Mouse (Mus musculus) adipocyte (in vitro differentiated cells): ENCODE results near the gene 4921517D22Rik.
"Not testable (repeated sequence)": the region's sequence is repeated elsewhere in the genome, so short reads cannot be mapped to it uniquely, and the experiment has no call there.

ENCODE experiments used
- DNase-seq: peaks from one replicate; pipeline ENCODE4 v3.0.0-alpha.2; 2016; ENCODE audit warnings: low spot score

4921517D22Rik gene

DNA sequence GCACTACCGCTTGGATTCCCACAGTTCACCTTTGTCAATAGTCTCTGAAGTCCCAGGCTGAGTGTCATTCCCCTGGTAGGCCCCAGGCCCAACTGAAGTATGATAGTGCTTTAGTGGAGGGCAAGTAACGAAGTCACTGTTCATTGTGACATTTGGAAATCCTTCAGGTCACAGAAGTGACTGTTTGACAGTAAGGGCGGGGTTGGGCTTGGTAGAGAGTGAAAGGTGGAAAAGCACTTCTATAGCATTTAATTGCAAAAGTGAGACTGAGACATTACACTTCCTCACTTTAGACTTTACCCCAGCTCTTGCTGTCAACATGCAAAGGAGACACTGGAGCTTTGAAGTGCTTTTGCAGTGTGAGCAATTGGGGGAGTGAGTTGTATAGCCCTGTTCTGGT, at the start of gene 4921517D22Rik:
Gene 4921517D22Rik, minus strand, starts transcription at position 101 of the 400 bp plus-strand sequence.
- no peak for DNase-seq

DNA sequence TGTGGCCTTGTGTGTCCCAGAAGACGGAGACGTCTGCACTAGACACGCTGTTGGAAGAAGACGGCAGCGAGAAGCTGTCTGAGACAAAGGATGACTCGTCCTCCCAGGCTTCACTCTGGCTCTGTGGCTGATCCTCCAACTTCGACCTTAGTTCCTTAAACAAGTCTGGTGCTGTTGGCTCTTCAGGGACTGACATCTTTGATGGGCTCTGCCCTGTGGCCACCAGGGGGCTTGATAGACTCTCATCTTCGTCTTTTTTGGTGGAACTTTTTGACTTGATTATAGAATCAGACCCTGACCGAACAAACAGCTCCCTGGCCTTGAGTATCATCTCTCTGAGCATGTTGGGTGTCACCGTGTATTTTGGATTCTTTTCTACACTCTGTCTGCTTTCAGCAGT, 47.8 kb upstream of the 4921517D22Rik start:
- DNase-seq: no peak

DNA sequence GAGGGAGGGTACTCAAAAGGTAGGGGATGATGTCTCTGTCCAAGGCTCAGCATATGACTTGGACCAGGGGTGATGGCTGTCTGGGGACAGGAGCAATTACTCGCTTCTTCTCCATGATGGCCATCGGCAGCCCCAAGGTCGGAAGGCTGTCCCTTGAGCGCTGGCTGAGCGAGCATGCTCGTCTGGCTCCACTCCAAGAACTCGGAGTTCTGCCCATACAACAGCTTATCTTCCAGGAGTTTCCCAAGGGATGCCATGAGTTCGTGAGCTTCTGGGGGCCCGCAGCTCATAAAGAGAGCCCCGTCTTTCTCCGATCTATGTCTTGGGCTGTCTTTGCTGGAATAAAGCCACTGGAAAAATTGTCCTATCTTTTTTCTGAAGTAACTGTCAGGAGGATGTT, 47.2 kb upstream of the 4921517D22Rik start:
- DNase-seq: no peak

GRCm38 (mm10) chr13:59739397-59739796, 45.5 kb upstream of the 4921517D22Rik start:
- no peak for DNase-seq

- DNase-seq: no peak
Measured at GRCm38 (mm10) chr13:59738455-59738854, 44.5 kb upstream of the 4921517D22Rik start.

GRCm38 (mm10) chr13:59735190-59735589, 41.3 kb upstream of the 4921517D22Rik start:
- DNase-seq: peak; percentile 18

DNA sequence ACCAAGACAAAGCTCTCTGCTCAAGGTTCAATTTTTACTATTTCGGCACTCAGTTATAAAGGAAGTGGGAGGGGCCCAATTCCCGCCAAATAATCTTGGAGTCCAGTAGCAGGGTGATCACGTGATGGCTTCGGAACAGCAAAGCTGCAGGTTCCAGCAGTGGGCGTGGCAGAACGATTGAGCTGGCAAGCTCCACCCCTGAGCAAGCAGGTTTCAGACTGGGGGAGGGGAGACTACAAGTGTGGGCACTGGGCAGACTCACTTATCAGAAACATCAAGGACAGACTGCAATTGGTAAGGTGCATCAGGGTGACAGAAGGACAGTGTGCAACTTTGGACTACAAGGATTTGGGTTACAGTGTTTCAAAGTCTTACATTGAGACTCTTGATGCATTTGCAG, 40.4 kb upstream of the 4921517D22Rik start:
- not testable (repeated sequence) for DNase-seq

DNA sequence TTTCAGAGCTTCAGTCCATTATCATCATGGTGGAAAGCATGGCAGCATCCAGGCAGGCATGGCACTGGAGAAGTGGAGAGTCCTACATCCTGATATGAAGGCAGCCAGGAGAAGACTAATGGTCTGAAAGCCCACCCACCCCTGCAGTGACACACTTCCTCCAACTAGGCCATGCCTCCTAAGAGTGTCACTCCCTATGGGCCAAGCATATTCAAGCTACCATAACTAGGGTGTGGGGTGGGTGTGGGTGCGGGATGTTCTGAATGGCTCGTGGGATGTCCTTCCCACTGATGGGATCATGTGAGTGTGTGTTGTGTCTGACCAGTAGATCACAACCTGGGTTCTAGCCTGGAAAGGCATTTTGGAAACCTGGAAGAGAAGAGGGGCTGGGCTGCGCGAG, 40.0 kb upstream of the 4921517D22Rik start:
- DNase-seq: no peak

DNA sequence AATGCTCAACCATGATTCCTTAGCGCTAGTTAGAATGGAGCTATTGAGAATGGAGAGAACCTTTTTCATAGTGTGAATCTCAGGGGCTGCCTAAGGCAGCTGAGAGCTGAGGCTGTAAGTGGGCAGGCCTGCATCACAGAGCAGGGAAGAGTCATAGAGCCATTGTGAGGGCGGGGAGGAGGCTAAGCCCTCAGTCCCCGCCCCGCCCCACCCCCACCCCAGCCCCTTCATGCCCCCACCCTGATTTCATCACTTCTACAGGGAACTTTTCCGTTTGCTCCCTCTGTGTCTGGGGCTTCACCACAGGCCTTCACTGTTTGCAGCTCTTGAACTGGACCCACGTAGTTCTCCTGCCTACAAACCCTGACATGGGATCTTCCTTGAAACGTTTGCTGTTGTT, 37.7 kb upstream of the 4921517D22Rik start, which contains the start of gene Spata31d1d:
Gene Spata31d1d, minus strand, starts transcription at position 101 of the 400 bp plus-strand sequence.
- no peak for DNase-seq

GRCm38 (mm10) chr13:59728378-59729093, 34.6 kb upstream of the 4921517D22Rik start:
- DNase-seq: peak; percentile 70

- no peak for DNase-seq
Measured at GRCm38 (mm10) chr13:59726139-59726867, 32.4 kb upstream of the 4921517D22Rik start.

- not testable (repeated sequence) for DNase-seq
Measured at GRCm38 (mm10) chr13:59722089-59722488, 28.2 kb upstream of the 4921517D22Rik start.

GRCm38 (mm10) chr13:59719475-59719874, 25.6 kb upstream of the 4921517D22Rik start:
- no peak for DNase-seq

- DNase-seq: not testable (repeated sequence)
Measured at GRCm38 (mm10) chr13:59718857-59719440, 25.0 kb upstream of the 4921517D22Rik start.

GRCm38 (mm10) chr13:59713710-59714109, 19.8 kb upstream of the 4921517D22Rik start:
- no peak for DNase-seq

GRCm38 (mm10) chr13:59711984-59712383, 18.1 kb upstream of the 4921517D22Rik start, which contains the start of gene Spata31d1b:
Spata31d1b (plus strand) TSS chr13:59712284.
- not testable (repeated sequence) for DNase-seq

DNA sequence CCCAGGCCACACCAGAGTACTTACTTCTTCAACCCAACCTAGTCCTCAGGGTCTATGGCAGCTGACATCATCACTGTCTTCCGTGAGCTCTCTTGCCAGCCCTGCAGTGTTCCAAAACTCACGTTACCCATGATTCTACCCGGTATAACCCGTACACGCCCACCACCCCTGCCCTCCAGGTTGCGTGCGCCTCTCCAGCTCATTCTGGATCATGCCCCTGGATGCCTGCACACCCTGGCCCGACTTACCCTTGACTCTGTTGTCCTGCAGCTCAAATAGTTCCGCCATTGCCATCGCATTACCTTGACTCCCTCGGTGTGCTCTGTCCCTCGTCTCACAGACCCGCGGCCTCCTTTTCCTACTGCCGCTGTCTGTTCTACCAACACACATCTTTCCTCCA, 16.3 kb upstream of the 4921517D22Rik start, which contains the start of gene Spata31d1a:
Gene Spata31d1a, minus strand, starts transcription at position 101 of the 400 bp plus-strand sequence.
- DNase-seq: no peak

GRCm38 (mm10) chr13:59704562-59704961, 10.7 kb upstream of the 4921517D22Rik start:
- no peak for DNase-seq

- DNase-seq: no peak
Measured at GRCm38 (mm10) chr13:59703514-59703913, 9.6 kb upstream of the 4921517D22Rik start.

DNA sequence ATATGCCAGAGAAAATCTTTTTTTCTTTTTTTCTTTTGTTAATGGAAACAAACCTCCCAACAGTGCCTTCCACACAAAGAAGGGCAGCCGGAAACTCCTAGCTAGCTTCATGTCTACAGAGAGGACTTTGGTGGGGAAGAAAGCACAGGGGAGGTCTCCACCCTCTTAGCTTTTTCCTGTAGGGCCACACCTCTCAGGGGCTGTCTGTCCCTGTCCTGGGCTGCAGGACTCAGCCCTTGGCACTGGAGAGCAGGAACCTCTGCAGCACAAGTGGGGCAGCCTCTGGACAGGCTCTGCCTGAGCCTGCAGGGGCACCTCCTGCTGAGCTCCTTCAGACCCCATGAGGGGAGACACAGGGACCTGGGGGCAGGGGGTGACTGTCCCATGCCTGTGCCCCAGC, 6.2 kb upstream of the 4921517D22Rik start:
- not testable (repeated sequence) for DNase-seq

DNA sequence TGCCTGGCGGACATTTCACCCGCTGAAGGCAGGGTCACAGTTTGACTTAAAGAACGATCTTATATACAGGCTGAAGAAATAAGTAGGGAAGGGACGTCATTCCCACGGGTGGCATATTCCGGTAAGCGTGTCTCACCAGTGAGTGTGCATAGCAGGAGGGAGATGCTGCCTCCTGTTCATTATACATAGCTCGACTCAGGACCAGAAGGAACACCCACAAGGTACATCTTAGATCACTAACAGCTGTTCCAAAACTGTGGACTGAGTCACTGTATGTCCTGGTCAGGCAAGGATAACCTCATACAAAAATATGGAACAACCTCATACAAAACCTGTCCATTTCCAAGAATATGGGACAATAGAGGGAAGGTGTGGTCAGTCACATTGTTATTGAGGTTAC, 5.2 kb upstream of the 4921517D22Rik start:
- no peak for DNase-seq

GRCm38 (mm10) chr13:59695781-59696180, 1.9 kb upstream of the 4921517D22Rik start:
- DNase-seq: no peak

DNA sequence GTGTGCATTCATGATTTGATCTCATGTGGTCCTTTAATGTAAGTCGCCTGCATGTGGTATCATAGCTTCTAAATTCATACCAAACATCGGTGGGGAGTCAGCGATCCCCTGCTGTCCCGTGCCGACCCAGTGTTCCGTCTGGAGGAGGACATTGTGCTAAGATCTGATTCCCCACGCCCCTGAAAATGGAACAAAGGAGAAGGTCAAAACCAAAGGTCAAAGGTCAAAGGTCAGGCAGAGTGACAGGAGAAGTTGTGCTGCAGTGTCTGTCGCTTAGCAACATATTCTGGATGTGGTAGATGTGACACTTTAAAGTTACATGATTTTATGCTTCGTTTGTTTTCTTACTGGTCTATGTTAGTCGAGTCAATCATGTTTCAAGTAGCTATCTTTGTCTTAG, 2.4 kb downstream of the 4921517D22Rik start:
- no peak for DNase-seq
